Mouse (Mus musculus) stomach, embryonic 15.5 days (tissue): Measurements from ENCODE around the gene Aldh3b1. TPM values are rescaled to one million over a fixed set of nuclear protein-coding genes. Genes with fewer than 3 reads are reported as not detected.
A peak's percentile ranks its signal among the peaks of the same experiment; 100 is the strongest.

Experiments
- ATAC-seq: fragments of 200-750 bp; cut with Nextera tagmentation; 2 replicates; pipeline ENCODE4 v1.8.0; 2017; ENCODE audit warnings: low read depth, moderate number of reproducible peaks, moderate TSS enrichment; ENCODE audit not compliant: insufficient read depth, low FRiP score
- H3K27ac ChIP-seq: fragments of 300-500 bp; sonication (generic); 2 replicates; pipeline ENCODE4 v1.5.1; 2015; ENCODE audit warnings: mild to moderate bottlenecking, inconsistent platforms
- H3K27me3 ChIP-seq: fragments of 300-500 bp; sonication (generic); replicated peaks from 2 replicates; pipeline ENCODE4 v1.6.1; 2015; ENCODE audit warnings: inconsistent platforms
- H3K36me3 ChIP-seq: fragments of 300-500 bp; sonication (generic); 2 replicates; pipeline ENCODE4 v1.6.1; 2015; ENCODE audit warnings: inconsistent platforms
- H3K4me1 ChIP-seq: fragments of 300-500 bp; sonication (generic); 2 replicates; pipeline ENCODE4 v1.6.1; 2015; ENCODE audit warnings: inconsistent platforms
- H3K4me2 ChIP-seq: fragments of 300-500 bp; sonication (generic); 2 replicates; pipeline ENCODE4 v1.6.1; 2015; ENCODE audit warnings: mild to moderate bottlenecking, inconsistent platforms
- H3K4me3 ChIP-seq: fragments of 300-500 bp; sonication (generic); replicated peaks from 2 replicates; pipeline ENCODE4 v1.5.1; 2015; ENCODE audit warnings: inconsistent platforms
- H3K9ac ChIP-seq: fragments of 300-500 bp; sonication (generic); 2 replicates; pipeline ENCODE4 v1.6.1; 2015; ENCODE audit warnings: inconsistent platforms
- H3K9me3 ChIP-seq: fragments of 300-500 bp; sonication (generic); 2 replicates; pipeline ENCODE4 v1.6.1; 2016; ENCODE audit warnings: inconsistent platforms
- WGBS: fragments of 180-500 bp; shearing (Covaris S2); methylation state at CpG from one replicate; pipeline ENCODE4 v1.1.7; 2015; 5-methylcytosine and 5-hydroxymethylcytosine counted together
- polyA plus RNA-seq: library from polyadenylated mRNA; unstranded; fragments of >200 nt; fragmentation: Nextera tagmentation; extraction: Ambion mirVana; gene quantifications from 2 replicates; pipeline ENCODE4 v1.2.1, GENCODE M21; 2015

Aldh3b1 gene
- polyA plus RNA-seq, 1 experiment from 2014 or later = 3.6 TPM

- 88% methylated on average over 5 of the region's 5 CpGs for WGBS
- no peak for ATAC-seq
- H3K36me3 ChIP-seq = peaks cover 25% of the 10 kb centered on the region
These were observed 40.5 kb downstream of the Aldh3b1 start for GRCm38 (mm10) chr19:3889096-3889495.

GRCm38 (mm10) chr19:3884325-3884990 is 45.1 kb downstream of the Aldh3b1 start:
- WGBS = 56% methylated on average over 6 of the region's 6 CpGs

More at GRCm38 (mm10) chr19:3889096-3889495, 40.5 kb downstream of the Aldh3b1 start:
- no peaks in the 10 kb centered on the region for H3K4me1 ChIP-seq
- H3K9ac ChIP-seq = no peak overlapping the region
- no peak overlapping the region for H3K4me2 ChIP-seq
- H3K27ac ChIP-seq = no peak overlapping the region
- no peaks in the 10 kb centered on the region for H3K9me3 ChIP-seq
- no peaks in the 10 kb centered on the region for H3K27me3 ChIP-seq
- H3K4me3 ChIP-seq = no peak overlapping the region

DNA sequence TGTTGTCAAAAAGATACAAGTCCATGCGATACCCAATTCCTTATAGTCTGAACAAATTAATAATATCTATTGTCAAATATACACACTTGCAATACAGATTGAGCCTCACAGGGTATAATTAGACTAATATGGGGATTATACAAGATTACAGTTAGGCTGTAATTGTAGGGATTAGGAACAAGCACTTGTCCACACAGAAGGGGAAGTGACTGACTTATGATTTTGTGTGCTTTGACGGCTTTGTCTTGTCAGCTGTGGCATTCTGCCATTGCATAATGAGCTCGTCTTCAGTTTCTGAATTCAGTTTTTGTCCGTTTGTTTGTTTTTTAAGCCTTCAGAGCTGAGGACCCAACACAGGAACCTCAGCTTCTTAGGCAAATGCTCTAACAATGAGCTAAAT is 47.4 kb downstream of the Aldh3b1 start:
- H3K4me3 ChIP-seq = no peak overlapping the region
- 0 out of 2 replicates have a peak, but pooled peaks cover 4% of the 10 kb centered on the region for H3K36me3 ChIP-seq
- no peak overlapping the region for H3K9ac ChIP-seq
- H3K4me2 ChIP-seq = no peak overlapping the region
- no peak overlapping the region for H3K27ac ChIP-seq
- WGBS = 82% methylated on average over 4 of the region's 4 CpGs
- 0 out of 2 replicates have a peak, but pooled peaks cover 3% of the 10 kb centered on the region for H3K4me1 ChIP-seq
- no peaks in the 10 kb centered on the region for H3K27me3 ChIP-seq
- no peak for ATAC-seq
- H3K9me3 ChIP-seq = no peaks in the 10 kb centered on the region

More at GRCm38 (mm10) chr19:3884325-3884990, 45.1 kb downstream of the Aldh3b1 start:
- Histone ChIP-seq H3K4me2 (no peak overlapping the region), H3K36me3 (peaks cover 6% of the 10 kb centered on the region; the same call in 1 of the 2 replicates), H3K27me3 (no peaks in the 10 kb centered on the region), H3K4me3 (no peak overlapping the region), H3K9me3 (no peaks in the 10 kb centered on the region), H3K4me1 (0 out of 2 replicates have a peak, but pooled peaks cover 3% of the 10 kb centered on the region), H3K27ac (peak overlapping the region; percentile 13; the same call in 1 of the 2 replicates), H3K9ac (no peak overlapping the region)
- no peak for ATAC-seq

GRCm38 (mm10) chr19:3880054-3880848 is 49.4 kb downstream of the Aldh3b1 start:
- H3K27me3 ChIP-seq = no peaks in the 10 kb centered on the region
- no peaks in the 10 kb centered on the region for H3K9me3 ChIP-seq
- H3K4me3 ChIP-seq = no peak overlapping the region
- 0 out of 2 replicates have a peak, but pooled peaks cover 3% of the 10 kb centered on the region for H3K4me1 ChIP-seq
- no peak overlapping the region for H3K4me2 ChIP-seq
- 0 out of 2 replicates have a peak, but pooled peaks cover 7% of the 10 kb centered on the region for H3K36me3 ChIP-seq
- H3K27ac ChIP-seq = no peak overlapping the region
- no peak; the same call in 1 of the 2 replicates for ATAC-seq
- no peak overlapping the region for H3K9ac ChIP-seq
- 84% methylated on average over 6 of the region's 6 CpGs for WGBS

DNA sequence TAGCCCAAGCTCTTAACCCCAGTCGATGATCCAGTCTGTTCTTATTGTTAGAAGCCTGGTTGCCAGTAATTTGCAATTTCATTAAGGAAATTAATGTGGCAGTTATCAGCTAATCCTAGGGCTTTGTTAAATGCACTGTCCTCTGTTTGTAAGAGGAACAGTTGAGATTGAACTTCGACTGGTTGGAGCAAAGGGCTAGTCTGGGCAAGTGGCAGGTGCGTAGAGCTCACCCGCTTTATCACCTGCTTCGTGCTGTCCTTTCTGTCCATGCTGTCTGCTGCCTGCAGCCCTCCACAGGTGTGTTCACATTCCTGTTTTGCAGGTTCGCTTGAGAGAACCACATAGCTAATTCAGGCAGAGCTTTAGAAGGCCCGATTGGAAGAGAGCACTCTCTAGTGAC is 54.6 kb downstream of the Aldh3b1 start:
- H3K36me3 ChIP-seq = 0 out of 2 replicates have a peak, but pooled peaks cover 7% of the 10 kb centered on the region
- H3K9ac ChIP-seq = no peak overlapping the region
- no peaks in the 10 kb centered on the region for H3K9me3 ChIP-seq
- WGBS = 64% methylated on average over 7 of the region's 7 CpGs
- no peak overlapping the region for H3K4me2 ChIP-seq
- peak; percentile 50; the same call in 1 of the 2 replicates for ATAC-seq
- H3K4me1 ChIP-seq = 0 out of 2 replicates have a peak, but pooled peaks cover 3% of the 10 kb centered on the region
- H3K27ac ChIP-seq = 0 out of 2 replicates have a peak overlapping the region, but pooled peaks have one; percentile 28
- no peak overlapping the region for H3K4me3 ChIP-seq
- no peaks in the 10 kb centered on the region for H3K27me3 ChIP-seq

GRCm38 (mm10) chr19:3872373-3872772 is 57.2 kb downstream of the Aldh3b1 start:
- H3K4me3 ChIP-seq = no peak overlapping the region
- H3K4me2 ChIP-seq = no peak overlapping the region
- H3K4me1 ChIP-seq = 0 out of 2 replicates have a peak, but pooled peaks cover 6% of the 10 kb centered on the region
- no peaks in the 10 kb centered on the region for H3K9me3 ChIP-seq
- no peak for ATAC-seq
- H3K9ac ChIP-seq = no peak overlapping the region
- H3K36me3 ChIP-seq = 0 out of 2 replicates have a peak, but pooled peaks cover 3% of the 10 kb centered on the region
- 48% methylated on average over 4 of the region's 4 CpGs for WGBS
- H3K27ac ChIP-seq = no peak overlapping the region
- H3K27me3 ChIP-seq = no peaks in the 10 kb centered on the region

DNA sequence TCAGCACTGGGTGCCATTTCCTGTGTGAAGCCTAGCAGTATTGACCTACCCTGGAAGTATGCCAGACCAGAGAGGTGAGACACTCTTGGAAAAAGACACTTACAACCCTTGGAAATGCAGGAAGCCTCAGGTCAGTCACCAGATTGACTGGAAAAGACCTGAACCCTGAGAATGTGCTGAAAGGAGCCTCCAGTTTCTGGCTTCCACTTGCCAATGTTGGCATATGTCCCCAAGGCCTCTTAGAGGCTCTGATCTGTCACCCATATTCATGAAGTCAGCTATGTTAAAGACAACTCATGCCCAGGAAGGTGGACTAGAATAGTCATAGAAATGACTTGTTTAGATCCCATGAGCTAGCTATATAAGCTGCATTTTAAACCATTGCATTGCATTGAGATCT is 58.1 kb downstream of the Aldh3b1 start:
- Histone ChIP-seq H3K27ac (no peak overlapping the region), H3K9ac (no peak overlapping the region), H3K36me3 (0 out of 2 replicates have a peak, but pooled peaks cover under 1% of the 10 kb centered on the region), H3K4me2 (no peak overlapping the region), H3K4me3 (no peak overlapping the region), H3K4me1 (0 out of 2 replicates have a peak, but pooled peaks cover 6% of the 10 kb centered on the region), H3K27me3 (no peaks in the 10 kb centered on the region), H3K9me3 (no peaks in the 10 kb centered on the region)
- ATAC-seq = no peak

- Histone ChIP-seq H3K27me3 (no peaks in the 10 kb centered on the region), H3K9ac (no peak overlapping the region), H3K36me3 (0 out of 2 replicates have a peak, but pooled peaks cover 10% of the 10 kb centered on the region), H3K27ac (no peak overlapping the region), H3K4me3 (no peak overlapping the region), H3K4me1 (0 out of 2 replicates have a peak, but pooled peaks cover 2% of the 10 kb centered on the region), H3K4me2 (no peak overlapping the region), H3K9me3 (no peaks in the 10 kb centered on the region)
- no peak for ATAC-seq
- 74% methylated on average over 1 of the region's 1 CpGs for WGBS
These were observed 61.3 kb downstream of the Aldh3b1 start for GRCm38 (mm10) chr19:3868290-3868689.

DNA sequence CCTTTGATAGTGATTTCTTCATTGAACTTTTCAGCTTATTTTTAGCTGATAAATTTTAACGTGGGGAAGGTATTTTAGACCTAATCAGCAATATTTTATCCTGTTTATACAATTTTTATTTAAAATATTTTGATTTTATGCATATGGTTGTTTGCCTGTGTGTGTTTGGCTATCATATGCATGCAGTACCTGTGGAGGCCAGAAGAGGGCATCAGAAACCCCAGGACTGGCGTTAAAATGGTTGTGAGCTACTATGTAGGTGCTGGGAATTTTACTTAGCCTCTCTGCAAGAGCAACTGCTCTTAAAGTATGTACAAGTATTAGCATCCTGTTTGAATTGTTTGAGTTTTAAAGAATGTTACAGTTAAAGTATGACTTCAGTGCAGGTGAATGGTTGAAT is 64.6 kb downstream of the Aldh3b1 start:
- Histone ChIP-seq H3K9ac (no peak overlapping the region), H3K27me3 (no peaks in the 10 kb centered on the region), H3K4me1 (0 out of 2 replicates have a peak, but pooled peaks cover 5% of the 10 kb centered on the region), H3K9me3 (no peaks in the 10 kb centered on the region), H3K27ac (no peak overlapping the region), H3K4me2 (no peak overlapping the region), H3K36me3 (0 out of 2 replicates have a peak, but pooled peaks cover 10% of the 10 kb centered on the region), H3K4me3 (no peak overlapping the region)
- no peak for ATAC-seq
- 83% methylated on average over 2 of the region's 2 CpGs for WGBS
